Mouse (Mus musculus) limb, embryonic 14.5 days (tissue): ENCODE measurements around the gene Cdc20. TPM values are rescaled to one million over a fixed set of nuclear protein-coding genes. Genes with fewer than 3 reads are reported as not detected.

Source experiments
- ATAC-seq: fragments of 200-750 bp; cut with Nextera tagmentation; 2 replicates; pipeline ENCODE4 v1.8.0; 2017; ENCODE audit warnings: low read depth, moderate number of reproducible peaks, moderate TSS enrichment; ENCODE audit not compliant: low FRiP score
- DNase-seq: peaks from one replicate; pipeline ENCODE4 v3.0.0-alpha.2; 2015; ENCODE audit warnings: low spot score
- H3K27ac ChIP-seq: fragments of 300-500 bp; sonication (generic); replicated peaks from 2 replicates; pipeline ENCODE4 v1.5.1; 2014; ENCODE audit warnings: low read depth, mild to moderate bottlenecking, low read length, moderate library complexity, mixed read lengths
- H3K27me3 ChIP-seq: fragments of 300-500 bp; sonication (generic); 2 replicates; pipeline ENCODE4 v1.6.1; 2014; ENCODE audit warnings: low read length, mixed read lengths; ENCODE audit not compliant: control insufficient read depth, insufficient read depth
- H3K36me3 ChIP-seq: fragments of 300-500 bp; sonication (generic); 2 replicates; pipeline ENCODE4 v1.6.1; 2014; ENCODE audit warnings: mild to moderate bottlenecking, low read length, moderate library complexity, mixed read lengths; ENCODE audit not compliant: control insufficient read depth, insufficient read depth
- H3K4me1 ChIP-seq: fragments of 300-500 bp; sonication (generic); 2 replicates; pipeline ENCODE4 v1.6.1; 2014; ENCODE audit warnings: antibody characterized with exemption, low read length, mixed read lengths; ENCODE audit not compliant: control insufficient read depth, insufficient read depth
- H3K4me2 ChIP-seq: fragments of 300-500 bp; sonication (generic); replicated peaks from 2 replicates; pipeline ENCODE4 v1.6.1; 2014; ENCODE audit warnings: low read depth, mild to moderate bottlenecking, low read length, moderate library complexity; ENCODE audit not compliant: severe bottlenecking
- H3K4me3 ChIP-seq: fragments of 300-500 bp; sonication (generic); replicated peaks from 2 replicates; pipeline ENCODE4 v1.5.1; 2014; ENCODE audit warnings: low read length
- H3K9ac ChIP-seq: fragments of 300-500 bp; sonication (generic); 2 replicates; pipeline ENCODE4 v1.6.1; 2014; ENCODE audit warnings: mild to moderate bottlenecking, low read depth, low read length, moderate library complexity; ENCODE audit not compliant: severe bottlenecking
- H3K9me3 ChIP-seq: fragments of 300-500 bp; sonication (generic); 2 replicates; pipeline ENCODE4 v1.6.1; 2016; ENCODE audit warnings: low read length; ENCODE audit not compliant: control insufficient read depth
- POLR2A ChIP-seq: fragments of 200-500 bp; IDR thresholded peaks from 2 replicates; pipeline ENCODE4 v1.8.0; 2012; ENCODE audit warnings: inconsistent platforms, mild to moderate bottlenecking, moderate library complexity, borderline replicate concordance; ENCODE audit not compliant: insufficient read depth, insufficient read length; ENCODE audit errors: extremely low read depth
- WGBS: fragments of 180-500 bp; shearing (Covaris S2); extraction: QIAGEN DNeasy Blood & Tissue Kit; methylation state at CpG from one replicate; pipeline ENCODE4 v1.1.7; 2014; 5-methylcytosine and 5-hydroxymethylcytosine counted together
- polyA plus RNA-seq, 2 experiments: library from polyadenylated mRNA; depleted of rRNA in 1 of 2; stranded (reverse) in 1 of 2; unstranded in 1 of 2; fragments of >200 nt; fragmentation: Nextera tagmentation in 1 of 2; extraction: Ambion mirVana in 1 of 2; gene quantifications; 2 replicates each; pipeline versions ENCODE4 v1.2.1 to v1.2.3; 2012 to 2014

Cdc20 gene
- polyA plus RNA-seq, 2 experiments, result 144 to 189 TPM

DNA sequence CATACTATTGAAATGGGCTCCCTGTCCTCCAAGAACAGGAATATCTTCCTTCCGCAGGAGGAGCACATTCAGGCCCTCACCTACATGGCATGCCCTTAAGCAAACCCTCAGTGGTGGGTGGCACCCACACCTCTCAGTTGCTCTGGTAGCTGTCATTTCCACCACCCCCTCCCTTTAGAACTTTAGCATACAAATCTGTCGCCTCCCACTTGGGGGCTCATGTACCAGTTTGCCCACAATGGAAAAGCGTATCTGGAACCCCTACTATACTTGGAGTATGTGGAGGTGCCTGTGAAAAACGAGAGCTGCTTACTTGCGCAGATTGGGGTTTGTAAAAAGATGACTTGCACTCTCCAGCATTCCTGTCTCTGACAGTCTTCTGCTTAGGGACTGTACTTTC, 20.8 kb downstream of the Cdc20 start:
- TF ChIP-seq POLR2A, result no peak
- Histone ChIP-seq H3K27ac (no peak overlapping the region), H3K36me3 (peaks cover 85% of the 10 kb centered on the region), H3K9me3 (no peaks in the 10 kb centered on the region), H3K4me1 (no peaks in the 10 kb centered on the region), H3K9ac (no peak overlapping the region), H3K27me3 (no peaks in the 10 kb centered on the region), H3K4me3 (no peak overlapping the region), H3K4me2 (no peak overlapping the region)
- ATAC-seq (no peak), DNase-seq (no peak)
- 93% methylated on average over 5 of the region's 5 CpGs for WGBS

DNA sequence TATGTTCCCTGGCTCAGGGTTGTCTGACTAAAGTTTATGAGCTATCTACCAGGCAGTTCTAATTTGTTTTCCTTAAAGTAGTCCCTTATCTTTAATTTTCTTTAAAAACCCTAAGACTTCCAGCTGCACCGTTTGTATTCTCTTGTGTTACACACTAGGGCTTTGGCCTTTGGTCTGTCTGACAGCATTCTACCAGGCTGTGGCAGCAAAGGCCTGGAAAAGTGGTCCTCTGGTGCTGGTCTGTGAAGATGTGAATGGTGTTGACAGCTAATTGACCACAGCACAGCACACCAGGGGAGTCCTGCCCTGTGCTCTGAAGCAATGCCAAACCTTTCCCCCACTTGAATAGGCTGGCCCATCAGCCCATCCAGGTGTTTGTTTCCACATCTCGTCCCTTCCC, 21.4 kb downstream of the Cdc20 start:
- no peak for TF ChIP-seq POLR2A
- H3K4me2 ChIP-seq, result no peak overlapping the region
- DNase-seq (no peak), ATAC-seq (no peak)
- H3K9me3 ChIP-seq, result no peaks in the 10 kb centered on the region
- H3K27ac ChIP-seq, result no peak overlapping the region
- no peak overlapping the region for H3K9ac ChIP-seq
- no peaks in the 10 kb centered on the region for H3K4me1 ChIP-seq
- H3K27me3 ChIP-seq, result no peaks in the 10 kb centered on the region
- no peak overlapping the region for H3K4me3 ChIP-seq
- WGBS, result 82% methylated on average over 2 of the region's 2 CpGs
- peaks cover 84% of the 10 kb centered on the region for H3K36me3 ChIP-seq

DNA sequence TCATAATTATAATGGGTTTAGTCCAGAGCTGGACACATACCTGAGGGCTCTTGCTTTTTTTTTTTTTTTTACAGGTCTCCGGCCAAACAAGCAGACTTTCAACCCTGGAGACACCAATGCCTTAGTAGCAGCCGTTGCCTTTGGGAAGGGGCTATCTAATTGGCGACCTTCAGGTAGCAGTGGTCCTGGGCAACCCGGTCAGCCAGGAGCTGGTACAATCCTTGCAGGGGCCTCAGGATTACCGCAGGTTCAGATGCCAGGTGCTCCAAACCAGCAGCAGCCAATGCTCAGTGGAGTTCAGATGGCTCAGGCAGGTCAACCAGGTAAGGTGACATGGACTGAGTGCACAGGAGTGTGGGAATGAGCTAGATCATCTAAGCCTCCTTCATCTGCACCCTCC, 23.6 kb downstream of the Cdc20 start:
- WGBS, result 86% methylated on average over 5 of the region's 5 CpGs
- Histone ChIP-seq H3K27ac (no peak overlapping the region), H3K4me1 (peaks cover 7% of the 10 kb centered on the region), H3K4me2 (no peak overlapping the region), H3K36me3 (peaks cover 65% of the 10 kb centered on the region), H3K9me3 (no peaks in the 10 kb centered on the region), H3K4me3 (no peak overlapping the region), H3K27me3 (no peaks in the 10 kb centered on the region), H3K9ac (no peak overlapping the region)
- TF ChIP-seq POLR2A, result no peak
- DNase-seq (no peak), ATAC-seq (no peak)

DNA sequence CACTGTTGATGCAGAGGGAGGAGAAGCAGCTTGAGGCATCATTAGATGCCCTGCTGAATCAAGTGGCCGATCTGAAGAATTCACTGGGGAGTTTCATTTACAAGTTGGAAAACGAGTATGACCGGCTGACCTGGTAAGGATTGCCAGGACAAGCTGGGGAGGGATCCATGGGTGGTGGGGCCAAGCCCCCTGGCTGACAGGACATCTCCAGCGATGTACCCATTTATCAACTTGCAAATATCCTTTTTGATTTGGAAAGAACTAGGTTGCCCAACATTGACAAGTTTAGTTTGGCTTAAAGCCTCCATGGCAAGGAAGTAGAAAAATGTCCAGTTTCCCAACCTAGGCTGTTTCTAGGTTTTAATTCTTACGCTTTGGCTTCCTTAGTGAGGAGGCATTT, 26.3 kb downstream of the Cdc20 start:
- Histone ChIP-seq H3K9me3 (no peaks in the 10 kb centered on the region), H3K9ac (no peak overlapping the region), H3K4me1 (peaks cover 11% of the 10 kb centered on the region), H3K27me3 (no peaks in the 10 kb centered on the region), H3K27ac (no peak overlapping the region), H3K36me3 (peaks cover 47% of the 10 kb centered on the region), H3K4me3 (no peak overlapping the region), H3K4me2 (no peak overlapping the region)
- no peak for ATAC-seq
- 88% methylated on average over 5 of the region's 5 CpGs for WGBS
- no peak for DNase-seq
- TF ChIP-seq POLR2A, result no peak

DNA sequence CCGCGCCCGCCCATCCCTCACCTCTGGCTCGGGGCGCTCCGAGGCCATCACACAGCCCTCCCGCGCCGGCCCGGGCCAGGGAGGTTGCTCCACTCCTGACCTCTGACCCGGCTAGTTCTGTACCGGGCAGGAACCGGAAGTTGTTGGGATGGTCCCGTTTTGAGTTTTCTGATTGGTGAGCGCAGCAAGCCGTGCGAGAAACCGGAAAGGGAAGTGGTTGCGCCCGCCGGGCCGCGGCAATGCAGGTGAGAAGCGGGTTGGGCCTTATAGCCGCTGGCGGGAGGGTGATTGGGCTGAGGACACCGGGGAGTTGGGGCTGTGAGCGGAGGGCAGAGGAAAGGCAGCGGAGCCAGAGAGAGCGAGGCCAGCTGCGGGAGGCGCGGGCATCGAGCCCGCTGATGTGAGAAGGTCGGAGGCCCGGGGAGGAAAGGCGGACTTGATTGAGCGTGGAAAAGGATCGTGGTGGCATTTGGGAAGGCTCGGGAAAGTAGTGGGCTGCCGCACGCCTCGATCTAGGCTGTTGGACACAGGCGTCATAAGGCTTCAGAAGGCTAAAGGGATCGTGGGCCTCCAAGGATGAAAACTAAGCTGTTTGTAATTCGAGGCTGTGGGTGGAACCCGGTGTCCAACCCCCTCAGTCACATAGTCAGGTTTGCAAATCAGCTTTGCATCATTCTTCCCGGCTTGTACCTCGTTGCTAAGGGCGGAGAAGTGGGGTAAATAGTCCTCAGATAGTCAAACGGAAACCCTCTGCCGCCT, 27.8 kb downstream of the Cdc20 start, which contains the start of the genes Szt2 and Med8:
TSS of gene Szt2 (minus strand) at position 132 of the 759 bp plus-strand sequence.
TSS of gene Med8 (plus strand) at position 196 of the 759 bp plus-strand sequence.
- Histone ChIP-seq H3K9me3 (no peaks in the 10 kb centered on the region), H3K4me1 (peaks cover 11% of the 10 kb centered on the region), H3K36me3 (peaks cover 33% of the 10 kb centered on the region), H3K4me3 (peak within 1 kb of the TSS; percentile 89), H3K4me2 (peak within 1 kb of the TSS; percentile 71), H3K27ac (peak within 1 kb of the TSS; percentile 65), H3K27me3 (no peaks in the 10 kb centered on the region), H3K9ac (peak within 1 kb of the TSS; percentile 82)
- WGBS, result under 1% methylated on average over 53 of the region's 53 CpGs
- peak; percentile 92 for DNase-seq
- ATAC-seq, result peak; percentile 94
- no peak for TF ChIP-seq POLR2A
